Mouse (Mus musculus) liver, postnatal 0 days (tissue): ENCODE data around the gene Nrxn1. TPM values are rescaled to one million over a fixed set of nuclear protein-coding genes. Genes with fewer than 3 reads are reported as not detected.

Experiments used
- ATAC-seq: fragments of 200-750 bp; cut with Nextera tagmentation; 2 replicates; pipeline ENCODE4 v1.8.0; 2017; ENCODE audit warnings: mild to moderate bottlenecking, moderate library complexity
- DNase-seq: peaks from one replicate; pipeline ENCODE4 v3.0.0-alpha.2; 2016
- H3K27ac ChIP-seq: fragments of 300-500 bp; sonication (generic); 2 replicates; pipeline ENCODE4 v1.5.1; 2014; ENCODE audit warnings: antibody characterized with exemption, moderate library complexity, mild to moderate bottlenecking, low read depth
- H3K27me3 ChIP-seq: fragments of 300-500 bp; sonication (generic); 2 replicates; pipeline ENCODE4 v1.6.1; 2014; ENCODE audit warnings: low read length, control low read depth, mixed read lengths; ENCODE audit not compliant: insufficient read depth
- H3K36me3 ChIP-seq: fragments of 300-500 bp; sonication (generic); replicated peaks from 2 replicates; pipeline ENCODE4 v1.6.1; 2014; ENCODE audit warnings: mild to moderate bottlenecking, control low read depth, low read length, moderate library complexity, mixed read lengths; ENCODE audit not compliant: insufficient read depth
- H3K4me1 ChIP-seq: fragments of 300-500 bp; sonication (generic); 2 replicates; pipeline ENCODE4 v1.6.1; 2014; ENCODE audit warnings: antibody characterized with exemption, mild to moderate bottlenecking, control low read depth; ENCODE audit not compliant: insufficient read depth
- H3K4me2 ChIP-seq: fragments of 300-500 bp; sonication (generic); 2 replicates; pipeline ENCODE4 v1.6.1; 2014; ENCODE audit warnings: low read depth, mild to moderate bottlenecking, low read length, moderate library complexity, mixed read lengths
- H3K4me3 ChIP-seq: fragments of 300-500 bp; sonication (generic); 2 replicates; pipeline ENCODE4 v1.5.1; 2014; ENCODE audit warnings: low read depth, low read length
- H3K9ac ChIP-seq: fragments of 300-500 bp; sonication (generic); replicated peaks from 2 replicates; pipeline ENCODE4 v1.6.1; 2014; ENCODE audit warnings: mild to moderate bottlenecking, moderate library complexity
- H3K9me3 ChIP-seq: fragments of 300-500 bp; sonication (generic); 2 replicates; pipeline ENCODE4 v1.6.1; 2016; ENCODE audit warnings: mild to moderate bottlenecking, control low read depth, low read length, mixed read lengths
- CTCF ChIP-seq: sonication (generic); IDR thresholded peaks from 2 replicates; pipeline ENCODE4 v1.5.1; 2016; ENCODE audit warnings: antibody characterized with exemption, low read depth
- EP300 ChIP-seq: IDR thresholded peaks from 2 replicates; pipeline ENCODE4 v1.6.1; 2016; ENCODE audit warnings: antibody characterized with exemption, low read depth, mild to moderate bottlenecking
- WGBS: fragments of 180-500 bp; shearing (Covaris S2); extraction: QIAGEN DNeasy Blood & Tissue Kit; methylation state at CpG from one replicate; pipeline ENCODE4 v1.1.7; 2014; ENCODE audit not compliant: insufficient replicate concordance; 5-methylcytosine and 5-hydroxymethylcytosine counted together
- polyA plus RNA-seq: library from polyadenylated mRNA; unstranded; fragments of >200 nt; fragmentation: Nextera tagmentation; extraction: Ambion mirVana; gene quantifications from 2 replicates; pipeline ENCODE4 v1.2.1, GENCODE M21; 2015

The Nrxn1 gene
- polyA plus RNA-seq, 1 experiment from 2014 or later = 0.41 TPM

DNA sequence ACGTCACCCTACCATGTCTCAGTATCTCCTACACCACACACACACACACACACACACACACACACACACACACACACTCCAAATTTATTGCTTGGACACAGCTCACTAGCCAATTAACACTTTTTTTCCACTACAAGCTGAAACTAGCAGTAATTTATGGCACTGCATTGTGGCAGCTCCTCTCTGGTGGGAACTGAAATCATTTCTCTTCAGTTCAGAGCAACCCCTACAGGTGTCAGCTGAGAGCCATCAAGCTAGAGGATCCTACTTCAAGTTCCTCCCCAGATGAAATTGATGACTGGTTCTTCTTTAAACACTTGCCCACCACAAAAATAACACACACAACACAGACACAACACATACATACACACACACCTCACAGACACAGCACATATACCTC lies 2.2 kb downstream of the Nrxn1 start:
- no peak for DNase-seq
- no peak overlapping the region for H3K27ac ChIP-seq
- no peak for ATAC-seq
- H3K36me3 ChIP-seq = no peaks in the 10 kb centered on the region
- no peaks in the 10 kb centered on the region for H3K4me1 ChIP-seq
- no peak overlapping the region for H3K9ac ChIP-seq
- no peaks in the 10 kb centered on the region for H3K9me3 ChIP-seq
- TF ChIP-seq CTCF = no peak
- no peak for TF ChIP-seq EP300
- H3K27me3 ChIP-seq = no peaks in the 10 kb centered on the region
- 67% methylated on average over 1 of the region's 1 CpGs for WGBS
- no peak overlapping the region for H3K4me3 ChIP-seq
- no peak overlapping the region for H3K4me2 ChIP-seq

DNA sequence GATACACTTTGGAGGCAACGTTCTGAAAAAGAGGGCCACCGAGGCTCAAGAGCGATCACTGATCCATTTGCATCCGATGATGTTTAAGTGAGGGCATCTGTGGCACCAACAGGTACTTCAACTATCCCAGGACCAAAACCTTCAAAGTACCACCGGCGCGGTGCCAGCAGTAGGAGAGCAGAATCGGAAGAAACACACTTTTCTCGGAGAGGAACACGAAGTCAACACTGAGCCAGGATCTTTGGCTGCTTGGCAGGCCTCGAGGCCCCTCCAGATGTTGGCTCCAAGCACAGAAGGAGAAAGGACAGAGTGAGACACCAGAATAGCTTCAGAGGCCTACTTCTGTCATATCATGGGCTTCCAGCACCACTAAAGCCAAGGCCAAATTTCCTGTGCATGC lies 3.9 kb downstream of the Nrxn1 start:
- DNase-seq (no peak), ATAC-seq (no peak)
- no peak overlapping the region for H3K27ac ChIP-seq
- WGBS = 74% methylated on average over 11 of the region's 11 CpGs
- no peaks in the 10 kb centered on the region for H3K4me1 ChIP-seq
- H3K4me3 ChIP-seq = no peak overlapping the region
- no peak overlapping the region for H3K9ac ChIP-seq
- no peaks in the 10 kb centered on the region for H3K9me3 ChIP-seq
- H3K27me3 ChIP-seq = no peaks in the 10 kb centered on the region
- TF ChIP-seq CTCF (no peak), EP300 (no peak)
- no peaks in the 10 kb centered on the region for H3K36me3 ChIP-seq
- no peak overlapping the region for H3K4me2 ChIP-seq

DNA sequence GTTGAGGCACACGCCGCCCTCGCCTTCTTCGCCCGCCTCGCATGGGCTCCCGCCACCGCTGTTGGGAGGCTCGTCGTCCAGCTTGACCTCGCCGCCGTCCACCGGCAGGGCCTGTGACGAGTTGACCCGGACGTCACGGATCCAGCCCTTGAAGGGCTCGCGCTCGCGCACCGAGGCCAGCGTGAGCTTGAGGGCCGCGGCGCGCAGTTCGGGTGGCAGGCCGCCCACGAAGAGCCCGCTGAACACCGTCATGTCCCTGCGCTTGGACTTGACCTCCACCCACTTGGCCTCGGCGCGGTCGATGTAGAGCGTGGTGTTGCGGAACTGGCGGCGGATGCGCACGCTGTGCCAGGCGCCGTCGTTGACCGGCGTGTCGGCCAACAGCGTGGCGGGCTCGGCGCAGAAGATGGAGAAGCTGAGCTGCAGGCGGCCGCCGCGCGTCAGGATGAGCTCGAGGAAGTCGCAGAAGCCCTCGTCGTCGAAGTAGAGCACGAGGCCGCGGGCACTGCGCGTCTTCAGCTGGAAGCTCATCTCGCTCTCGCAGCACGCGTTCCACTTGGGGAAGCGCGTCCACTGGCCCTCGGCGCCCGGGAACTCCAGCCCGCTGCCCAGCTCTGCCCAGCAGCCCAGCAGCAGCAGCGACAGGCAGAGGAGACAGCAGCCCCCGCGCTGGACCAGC lies 4.7 kb downstream of the Nrxn1 start:
- no peak for DNase-seq
- no peak for TF ChIP-seq EP300
- no peak for TF ChIP-seq CTCF
- Histone ChIP-seq H3K36me3 (no peaks in the 10 kb centered on the region), H3K4me3 (no peak overlapping the region), H3K9ac (no peak overlapping the region), H3K4me1 (no peaks in the 10 kb centered on the region), H3K27me3 (no peaks in the 10 kb centered on the region), H3K9me3 (no peaks in the 10 kb centered on the region), H3K27ac (no peak overlapping the region), H3K4me2 (no peak overlapping the region)
- no peak for ATAC-seq
- WGBS = 67% methylated on average over 78 of the region's 82 CpGs

DNA sequence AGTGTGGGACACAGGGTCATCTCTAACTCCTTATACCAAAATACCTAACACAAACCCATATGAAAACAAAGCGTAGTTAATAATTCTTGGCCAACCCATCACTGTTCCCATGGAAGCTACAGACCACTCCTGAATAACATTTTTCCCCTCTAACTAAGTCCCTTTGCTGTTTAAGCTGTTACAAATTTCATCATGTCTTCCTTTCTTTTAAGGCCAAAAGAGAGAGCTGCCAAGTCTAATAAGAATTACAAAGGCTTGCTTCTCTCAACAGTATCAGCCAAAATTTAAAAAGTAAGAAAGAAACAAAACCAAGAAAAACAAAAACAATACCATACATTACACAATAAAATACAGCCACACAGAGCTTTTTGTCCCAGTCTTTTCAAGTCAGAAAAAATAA lies 6.5 kb downstream of the Nrxn1 start:
- H3K27ac ChIP-seq = no peak overlapping the region
- TF ChIP-seq CTCF (no peak), EP300 (no peak)
- DNase-seq (no peak), ATAC-seq (no peak)
- no peaks in the 10 kb centered on the region for H3K36me3 ChIP-seq
- H3K4me3 ChIP-seq = no peak overlapping the region
- no peaks in the 10 kb centered on the region for H3K9me3 ChIP-seq
- no peaks in the 10 kb centered on the region for H3K27me3 ChIP-seq
- H3K4me2 ChIP-seq = no peak overlapping the region
- H3K4me1 ChIP-seq = no peaks in the 10 kb centered on the region
- no peak overlapping the region for H3K9ac ChIP-seq
- WGBS = 63% methylated on average over 1 of the region's 1 CpGs

DNA sequence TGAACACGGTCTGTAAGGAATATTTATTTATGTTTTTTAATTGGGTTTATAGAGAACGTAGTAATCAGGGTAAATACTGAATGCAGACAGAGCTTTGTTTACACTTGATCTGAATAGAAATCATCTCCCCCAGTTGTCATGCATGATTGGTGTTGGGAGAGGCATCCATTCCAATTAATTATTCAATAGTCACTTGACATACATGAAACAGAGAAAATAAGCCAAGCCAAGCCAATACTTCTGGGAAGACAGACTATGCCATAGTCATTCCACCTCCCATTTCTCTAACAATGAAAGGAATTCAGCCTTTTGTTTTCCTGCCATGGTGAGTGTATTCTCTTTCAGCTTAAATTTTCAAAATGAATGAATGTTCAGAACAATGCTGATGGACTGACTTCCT lies 7.5 kb downstream of the Nrxn1 start:
- 77% methylated on average over 2 of the region's 2 CpGs for WGBS
- Histone ChIP-seq H3K27ac (no peak overlapping the region), H3K9me3 (no peaks in the 10 kb centered on the region)

DNA sequence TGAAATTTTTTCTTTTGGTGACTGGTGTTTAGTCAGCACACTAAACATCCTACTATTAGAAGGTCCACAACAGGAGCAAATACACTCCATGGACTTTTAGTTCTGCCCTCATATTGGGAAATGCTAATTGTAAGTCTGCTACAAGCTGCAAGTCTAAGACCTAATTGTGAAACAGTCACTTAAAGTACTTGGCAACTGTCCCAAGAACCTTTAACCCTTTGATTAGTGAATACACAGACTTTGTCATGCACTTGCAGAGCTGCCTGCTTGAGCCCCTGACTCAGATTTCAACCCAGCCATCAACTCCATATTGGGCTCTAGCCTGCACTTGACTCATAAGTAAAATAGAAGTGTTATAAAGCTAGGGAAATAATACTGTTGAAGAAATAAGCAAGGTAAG lies 13.8 kb downstream of the Nrxn1 start:
- no peaks in the 10 kb centered on the region for H3K27me3 ChIP-seq
- H3K4me3 ChIP-seq = no peak overlapping the region
- H3K4me2 ChIP-seq = no peak overlapping the region
- no peak overlapping the region for H3K9ac ChIP-seq
- H3K9me3 ChIP-seq = no peaks in the 10 kb centered on the region
- H3K4me1 ChIP-seq = no peaks in the 10 kb centered on the region
- no peaks in the 10 kb centered on the region for H3K36me3 ChIP-seq
- DNase-seq = no peak
- TF ChIP-seq EP300 (no peak), CTCF (no peak)
- no peak for ATAC-seq
- H3K27ac ChIP-seq = no peak overlapping the region

More for the DNA sequence above, 7.5 kb downstream of the Nrxn1 start:
- no peak overlapping the region for H3K9ac ChIP-seq
- no peak for TF ChIP-seq CTCF
- no peak for DNase-seq
- no peak for ATAC-seq
- no peaks in the 10 kb centered on the region for H3K36me3 ChIP-seq
- no peak overlapping the region for H3K4me2 ChIP-seq
- H3K4me3 ChIP-seq = no peak overlapping the region
- H3K27me3 ChIP-seq = no peaks in the 10 kb centered on the region
- H3K4me1 ChIP-seq = no peaks in the 10 kb centered on the region

DNA sequence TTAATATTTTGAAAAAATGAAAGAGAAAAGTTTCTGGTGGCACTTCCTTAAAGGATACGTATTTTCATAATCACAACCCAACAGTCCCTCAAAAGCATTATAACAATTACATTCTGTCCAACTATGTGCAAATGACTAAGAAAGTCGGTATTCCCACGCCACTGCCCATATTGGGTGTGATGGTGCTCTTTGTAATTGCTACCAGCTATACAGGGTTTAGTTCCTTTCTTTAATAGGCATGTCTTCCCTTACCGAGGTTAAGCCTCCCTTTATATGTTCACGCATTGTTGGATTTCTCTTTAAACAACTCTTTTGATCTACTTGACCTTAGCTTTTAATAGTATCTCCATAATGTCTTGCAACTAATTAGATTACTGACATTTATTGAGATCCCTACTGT lies 18.1 kb downstream of the Nrxn1 start:
- Histone ChIP-seq H3K27me3 (no peaks in the 10 kb centered on the region), H3K36me3 (no peaks in the 10 kb centered on the region), H3K27ac (no peak overlapping the region), H3K4me1 (no peaks in the 10 kb centered on the region), H3K4me3 (no peak overlapping the region), H3K9ac (no peak overlapping the region), H3K4me2 (no peak overlapping the region), H3K9me3 (no peaks in the 10 kb centered on the region)
- 72% methylated on average over 5 of the region's 5 CpGs for WGBS
- ATAC-seq (no peak), DNase-seq (no peak)
- TF ChIP-seq EP300 = no peak
